ENCODE assay signal across 16 mouse cellular contexts in genomic region chr2:157430667-157431429, GRCm38 (mm10). TPM values are rescaled to one million over a fixed set of nuclear protein-coding genes. Genes with fewer than 3 reads are reported as not detected.
DNase-seq lines count a peak whose midpoint lies in the region; ATAC-seq lines count a peak whose summit lies in the region.
"Had no signal": no experiment of that assay in that cellular context is flagged by ENCODE, and none has a peak within 500 bp of the region (broad histone marks: within the 10 kb centered on the region; RNA-seq: fewer than 3 reads in every experiment).

No protein-coding gene starts in this region.

- DNase-seq in heart, postnatal 10 days = no peak
- DNase-seq in midbrain, embryonic 10.5 days (ENCODE audit: low spot score) = no peak
- no peak for DNase-seq in embryo, embryonic 10.5 days (ENCODE audit: low spot score)
- DNase-seq in layer of hippocampus, adult 9-11 months = no peak
- DNase-seq: adrenal gland, postnatal 36 days; cerebellum, adult 9-11 months; gastrocnemius, postnatal 25 days; heart, postnatal 14 days; layer of hippocampus, postnatal 36 days; liver, embryonic 13.5 days had no signal

- ATAC-seq in heart, embryonic 13.5 days (ENCODE audit: extremely low read depth, insufficient number of reproducible peaks, low FRiP score, low TSS enrichment) = no peak
- ATAC-seq in midbrain, embryonic 15.5 days (replicated peaks) = no peak
- ATAC-seq in intestine, embryonic 15.5 days = peak; percentile 19; the same call in 1 of the 2 replicates
- no peak for ATAC-seq in stomach, embryonic 15.5 days (ENCODE audit: insufficient read depth, low FRiP score, low read depth)

- peaks cover 88% of the 10 kb centered on the region for H3K4me1 ChIP-seq in heart, embryonic 13.5 days
- peaks cover 84% of the 10 kb centered on the region for H3K4me1 ChIP-seq in midbrain, embryonic 15.5 days
- H3K4me1 ChIP-seq in midbrain, embryonic 10.5 days = peaks cover 76% of the 10 kb centered on the region
- peaks cover 89% of the 10 kb centered on the region for H3K4me1 ChIP-seq in intestine, embryonic 15.5 days (replicated peaks)
- H3K4me1 ChIP-seq in stomach, embryonic 15.5 days = peaks cover 77% of the 10 kb centered on the region

- H3K9me3 ChIP-seq in heart, embryonic 13.5 days = no peaks in the 10 kb centered on the region
- H3K9me3 ChIP-seq in midbrain, embryonic 15.5 days = no peaks in the 10 kb centered on the region
- no peaks in the 10 kb centered on the region for H3K9me3 ChIP-seq in midbrain, embryonic 10.5 days (replicated peaks)
- H3K9me3 ChIP-seq in intestine, embryonic 15.5 days = no peaks in the 10 kb centered on the region
- H3K9me3 ChIP-seq in stomach, embryonic 15.5 days = no peaks in the 10 kb centered on the region
- H3K9me3 ChIP-seq: liver, embryonic 13.5 days; midbrain, embryonic 12.5 days had no signal

- no peak overlapping the region for H3K4me3 ChIP-seq in heart, embryonic 13.5 days
- no peak overlapping the region for H3K4me3 ChIP-seq in midbrain, embryonic 15.5 days
- H3K4me3 ChIP-seq in midbrain, embryonic 10.5 days = no peak overlapping the region
- no peak overlapping the region for H3K4me3 ChIP-seq in intestine, embryonic 15.5 days (replicated peaks)
- no peak overlapping the region for H3K4me3 ChIP-seq in stomach, embryonic 15.5 days (replicated peaks)
- H3K4me3 ChIP-seq: erythroblast, embryonic 14.5 days; liver, embryonic 13.5 days; midbrain, embryonic 12.5 days had no signal

- H3K4me2 ChIP-seq in heart, embryonic 13.5 days = no peak overlapping the region
- H3K4me2 ChIP-seq in midbrain, embryonic 15.5 days = no peak overlapping the region
- H3K4me2 ChIP-seq in intestine, embryonic 15.5 days (replicated peaks) = peak overlapping the region; percentile 17; the same call in 1 of the 2 replicates
- no peak overlapping the region for H3K4me2 ChIP-seq in stomach, embryonic 15.5 days
- H3K4me2 ChIP-seq: liver, embryonic 13.5 days; midbrain, embryonic 12.5 days had no signal

- H3K27me3 ChIP-seq in heart, embryonic 13.5 days (replicated peaks) = no peaks in the 10 kb centered on the region
- no peaks in the 10 kb centered on the region for H3K27me3 ChIP-seq in midbrain, embryonic 15.5 days (replicated peaks)
- no peaks in the 10 kb centered on the region for H3K27me3 ChIP-seq in midbrain, embryonic 10.5 days (ENCODE audit: low read depth, poor library complexity, severe bottlenecking)
- H3K27me3 ChIP-seq in intestine, embryonic 15.5 days (replicated peaks) = no peaks in the 10 kb centered on the region
- no peaks in the 10 kb centered on the region for H3K27me3 ChIP-seq in stomach, embryonic 15.5 days (replicated peaks)
- H3K27me3 ChIP-seq: midbrain, embryonic 12.5 days had no signal

- no peak overlapping the region for H3K27ac ChIP-seq in heart, embryonic 13.5 days (replicated peaks)
- 0 out of 2 replicates have a peak overlapping the region, but pooled peaks have one; percentile 68 for H3K27ac ChIP-seq in midbrain, embryonic 15.5 days
- no peak overlapping the region for H3K27ac ChIP-seq in midbrain, embryonic 10.5 days (replicated peaks)
- peak overlapping the region; percentile 45; the same call in 1 of the 2 replicates for H3K27ac ChIP-seq in intestine, embryonic 15.5 days
- peak overlapping the region; percentile 90; the same call in 1 of the 2 replicates for H3K27ac ChIP-seq in stomach, embryonic 15.5 days
- H3K27ac ChIP-seq: liver, embryonic 13.5 days had no signal

- 69% methylated on average over 4 of the region's 4 CpGs for WGBS in heart, embryonic 13.5 days
- WGBS in midbrain, embryonic 15.5 days = 85% methylated on average over 4 of the region's 4 CpGs
- WGBS in midbrain, embryonic 10.5 days = 82% methylated on average over 4 of the region's 4 CpGs
- 68% methylated on average over 4 of the region's 4 CpGs for WGBS in intestine, embryonic 15.5 days
- 67% methylated on average over 4 of the region's 4 CpGs for WGBS in stomach, embryonic 15.5 days

- H3K36me3 ChIP-seq in heart, embryonic 13.5 days = peaks cover 7% of the 10 kb centered on the region
- no peaks in the 10 kb centered on the region for H3K36me3 ChIP-seq in midbrain, embryonic 15.5 days (replicated peaks)
- peaks cover 75% of the 10 kb centered on the region for H3K36me3 ChIP-seq in midbrain, embryonic 10.5 days
- H3K36me3 ChIP-seq in intestine, embryonic 15.5 days = no peaks in the 10 kb centered on the region
- H3K36me3 ChIP-seq in stomach, embryonic 15.5 days = no peaks in the 10 kb centered on the region
- H3K36me3 ChIP-seq: liver, embryonic 13.5 days had no signal

- intact Hi-C loops in heart, postnatal 10 days (cut with DNase I) = no loop called here

- H3K9ac ChIP-seq in heart, embryonic 13.5 days = 0 out of 2 replicates have a peak overlapping the region, but pooled peaks have one; percentile 67
- H3K9ac ChIP-seq in midbrain, embryonic 15.5 days = no peak overlapping the region
- H3K9ac ChIP-seq in intestine, embryonic 15.5 days = peak overlapping the region; percentile 8; the same call in 1 of the 2 replicates
- H3K9ac ChIP-seq in stomach, embryonic 15.5 days = no peak overlapping the region
- H3K9ac ChIP-seq: liver, embryonic 13.5 days; midbrain, embryonic 12.5 days had no signal

RNA-seq across cellular contexts. Expression of gene Src, which starts 12.6 kb away (rescaled TPM):
- 7.3 and 7.6 TPM in 2 replicates for polyA plus RNA-seq in heart, embryonic 13.5 days (2015; fragmentation: Nextera tagmentation; extraction: Ambion mirVana)
- total RNA-seq in heart, postnatal 10 days (2021) = 1 to 10 TPM; 8.4 to 9.5 TPM
- polyA plus RNA-seq in midbrain, embryonic 15.5 days (2015; fragmentation: Nextera tagmentation; extraction: Ambion mirVana) = 40.3 and 43.2 TPM in 2 replicates
- polyA plus RNA-seq in midbrain, embryonic 10.5 days (2016; fragmentation: Nextera tagmentation; extraction: Ambion mirVana) = 16.1 and 19.3 TPM in 2 replicates
- 18.1 and 19.4 TPM in 2 replicates for polyA plus RNA-seq in intestine, embryonic 15.5 days (2015; fragmentation: Nextera tagmentation; extraction: Ambion mirVana)
- polyA plus RNA-seq in stomach, embryonic 15.5 days (2015; fragmentation: Nextera tagmentation; extraction: Ambion mirVana) = 18.2 and 18.4 TPM in 2 replicates

Comparison
In these comparisons a context has a peak if more than half of its experiments do, and no peak if none do; other contexts are left out.
1. H3K27ac ChIP-seq: peak in midbrain, embryonic 15.5 days (single experiment), intestine, embryonic 15.5 days (single experiment) and stomach, embryonic 15.5 days (single experiment); none in heart, embryonic 13.5 days (single experiment) and midbrain, embryonic 10.5 days (single experiment).
2. H3K9ac ChIP-seq: peak in heart, embryonic 13.5 days (single experiment) and intestine, embryonic 15.5 days (single experiment); none in midbrain, embryonic 15.5 days (single experiment) and stomach, embryonic 15.5 days (single experiment).